Mouse (Mus musculus): ENCODE measurements around the gene Gm3182. TPM values are rescaled to one million over a fixed set of nuclear protein-coding genes. Genes with fewer than 3 reads are reported as not detected.

The Gm3182 gene
- total RNA-seq (2023), result not detected in 4 replicates

GRCm38 (mm10) chr14:4481445-4481844 lies at the start of gene Gm3182:
Gene Gm3182, plus strand, starts transcription at chr14:4481745.

Other genes with a start within 250 kb of the Gm3182 start
- gene Gm3138, start 232.1 kb upstream of the Gm3182 start, total RNA-seq (2023), result not detected in 4 replicates
- not detected in 4 replicates for gene Gm3149, start 164.5 kb upstream of the Gm3182 start, total RNA-seq (2023)
- not detected in 4 replicates for gene 2610042L04Rik, start 147.0 kb upstream of the Gm3182 start, total RNA-seq (2023)
- not detected in 4 replicates for gene Gm3159, start 84.2 kb upstream of the Gm3182 start, total RNA-seq (2023)
- not detected in 4 replicates for gene Gm3164, start 66.3 kb upstream of the Gm3182 start, total RNA-seq (2023)
- gene Gm3173, start 50.8 kb upstream of the Gm3182 start, total RNA-seq (2023), result not detected in 4 replicates
- not detected in 4 replicates for gene Gm3047, start 73.7 kb downstream of the Gm3182 start, total RNA-seq (2023)
- not detected in 4 replicates for gene Gm8159, start 150.6 kb downstream of the Gm3182 start, total RNA-seq (2023)
- not detected in 4 replicates for gene Gm3239, start 182.4 kb downstream of the Gm3182 start, total RNA-seq (2023)
- not detected in 4 replicates for gene Gm7876, start 227.5 kb downstream of the Gm3182 start, total RNA-seq (2023)
- gene Gm3252, start 245.0 kb downstream of the Gm3182 start, total RNA-seq (2023), result not detected in 4 replicates